Mouse (Mus musculus) stomach, embryonic 15.5 days (tissue): ENCODE data around the gene Fanca. TPM values are rescaled to one million over a fixed set of nuclear protein-coding genes. Genes with fewer than 3 reads are reported as not detected.

Experiments used
- ATAC-seq: fragments of 200-750 bp; cut with Nextera tagmentation; 2 replicates; pipeline ENCODE4 v1.8.0; 2017; ENCODE audit warnings: low read depth, moderate number of reproducible peaks, moderate TSS enrichment; ENCODE audit not compliant: insufficient read depth, low FRiP score
- H3K27ac ChIP-seq: fragments of 300-500 bp; sonication (generic); 2 replicates; pipeline ENCODE4 v1.5.1; 2015; ENCODE audit warnings: mild to moderate bottlenecking, inconsistent platforms
- H3K27me3 ChIP-seq: fragments of 300-500 bp; sonication (generic); replicated peaks from 2 replicates; pipeline ENCODE4 v1.6.1; 2015; ENCODE audit warnings: inconsistent platforms
- H3K36me3 ChIP-seq: fragments of 300-500 bp; sonication (generic); 2 replicates; pipeline ENCODE4 v1.6.1; 2015; ENCODE audit warnings: inconsistent platforms
- H3K4me1 ChIP-seq: fragments of 300-500 bp; sonication (generic); 2 replicates; pipeline ENCODE4 v1.6.1; 2015; ENCODE audit warnings: inconsistent platforms
- H3K4me2 ChIP-seq: fragments of 300-500 bp; sonication (generic); 2 replicates; pipeline ENCODE4 v1.6.1; 2015; ENCODE audit warnings: mild to moderate bottlenecking, inconsistent platforms
- H3K4me3 ChIP-seq: fragments of 300-500 bp; sonication (generic); replicated peaks from 2 replicates; pipeline ENCODE4 v1.5.1; 2015; ENCODE audit warnings: inconsistent platforms
- H3K9ac ChIP-seq: fragments of 300-500 bp; sonication (generic); 2 replicates; pipeline ENCODE4 v1.6.1; 2015; ENCODE audit warnings: inconsistent platforms
- H3K9me3 ChIP-seq: fragments of 300-500 bp; sonication (generic); 2 replicates; pipeline ENCODE4 v1.6.1; 2016; ENCODE audit warnings: inconsistent platforms
- WGBS: fragments of 180-500 bp; shearing (Covaris S2); methylation state at CpG from one replicate; pipeline ENCODE4 v1.1.7; 2015; 5-methylcytosine and 5-hydroxymethylcytosine counted together
- polyA plus RNA-seq: library from polyadenylated mRNA; unstranded; fragments of >200 nt; fragmentation: Nextera tagmentation; extraction: Ambion mirVana; gene quantifications from 2 replicates; pipeline ENCODE4 v1.2.1, GENCODE M21; 2015

Gene Fanca
- polyA plus RNA-seq, 1 experiment from 2014 or later, result 20.9 TPM

GRCm38 (mm10) chr8:123329961-123330360 is 11.6 kb upstream of the Fanca start:
- H3K4me3 ChIP-seq, result no peak overlapping the region
- no peak overlapping the region for H3K9ac ChIP-seq
- 69% methylated on average over 5 of the region's 5 CpGs for WGBS
- H3K4me2 ChIP-seq, result no peak overlapping the region
- no peak overlapping the region for H3K27ac ChIP-seq
- H3K27me3 ChIP-seq, result 0 out of 2 replicates have a peak, but pooled peaks cover 12% of the 10 kb centered on the region
- H3K4me1 ChIP-seq, result peaks cover 11% of the 10 kb centered on the region; the same call in 1 of the 2 replicates
- no peaks in the 10 kb centered on the region for H3K9me3 ChIP-seq
- ATAC-seq, result no peak
- H3K36me3 ChIP-seq, result no peaks in the 10 kb centered on the region

GRCm38 (mm10) chr8:123329350-123329749 is 11.0 kb upstream of the Fanca start:
- Histone ChIP-seq H3K4me2 (no peak overlapping the region), H3K4me3 (no peak overlapping the region), H3K4me1 (peaks cover 11% of the 10 kb centered on the region; the same call in 1 of the 2 replicates), H3K36me3 (no peaks in the 10 kb centered on the region), H3K27ac (no peak overlapping the region), H3K9me3 (no peaks in the 10 kb centered on the region), H3K9ac (no peak overlapping the region), H3K27me3 (0 out of 2 replicates have a peak, but pooled peaks cover 11% of the 10 kb centered on the region)
- no peak for ATAC-seq
- WGBS, result 58% methylated on average over 4 of the region's 4 CpGs

GRCm38 (mm10) chr8:123328552-123328951 is 10.2 kb upstream of the Fanca start:
- Histone ChIP-seq H3K4me2 (no peak overlapping the region), H3K4me3 (no peak overlapping the region), H3K9me3 (no peaks in the 10 kb centered on the region), H3K36me3 (no peaks in the 10 kb centered on the region), H3K4me1 (peaks cover 11% of the 10 kb centered on the region; the same call in 1 of the 2 replicates), H3K9ac (no peak overlapping the region), H3K27me3 (0 out of 2 replicates have a peak, but pooled peaks cover 3% of the 10 kb centered on the region), H3K27ac (no peak overlapping the region)
- ATAC-seq, result no peak
- 84% methylated on average over 2 of the region's 2 CpGs for WGBS

- Histone ChIP-seq H3K36me3 (no peaks in the 10 kb centered on the region), H3K27me3 (no peaks in the 10 kb centered on the region), H3K4me3 (no peak overlapping the region), H3K4me2 (peak overlapping the region; percentile 89; the same call in 1 of the 2 replicates), H3K27ac (no peak overlapping the region), H3K4me1 (peaks cover 7% of the 10 kb centered on the region; the same call in 1 of the 2 replicates), H3K9ac (no peak overlapping the region), H3K9me3 (no peaks in the 10 kb centered on the region)
- WGBS, result 27% methylated on average over 7 of the region's 7 CpGs
- ATAC-seq, result no peak
Observed at GRCm38 (mm10) chr8:123319522-123320164, 1.3 kb upstream of the Fanca start.

GRCm38 (mm10) chr8:123317781-123318466 is 452 bp downstream of the Fanca start:
- peak; percentile 79 for ATAC-seq
- Histone ChIP-seq H3K36me3 (no peaks in the 10 kb centered on the region), H3K4me1 (peaks cover 7% of the 10 kb centered on the region; the same call in 1 of the 2 replicates), H3K9ac (peak overlapping the region; percentile 53), H3K4me3 (peak overlapping the region; percentile 75), H3K27me3 (no peaks in the 10 kb centered on the region), H3K27ac (no peak overlapping the region), H3K4me2 (peak overlapping the region; percentile 89), H3K9me3 (no peaks in the 10 kb centered on the region)
- WGBS, result 3% methylated on average over 21 of the region's 21 CpGs

- H3K36me3 ChIP-seq, result 0 out of 2 replicates have a peak, but pooled peaks cover 4% of the 10 kb centered on the region
- no peak overlapping the region for H3K9ac ChIP-seq
- no peak overlapping the region for H3K4me2 ChIP-seq
- ATAC-seq, result no peak
- no peaks in the 10 kb centered on the region for H3K9me3 ChIP-seq
- no peaks in the 10 kb centered on the region for H3K27me3 ChIP-seq
- no peak overlapping the region for H3K4me3 ChIP-seq
- no peak overlapping the region for H3K27ac ChIP-seq
- no peaks in the 10 kb centered on the region for H3K4me1 ChIP-seq
- WGBS, result 70% methylated on average over 4 of the region's 4 CpGs
Observed at GRCm38 (mm10) chr8:123308738-123309137, 9.6 kb downstream of the Fanca start.

- Histone ChIP-seq H3K9me3 (no peaks in the 10 kb centered on the region), H3K36me3 (peaks cover 7% of the 10 kb centered on the region), H3K27ac (no peak overlapping the region), H3K4me1 (no peaks in the 10 kb centered on the region), H3K27me3 (no peaks in the 10 kb centered on the region), H3K4me2 (no peak overlapping the region), H3K4me3 (no peak overlapping the region), H3K9ac (no peak overlapping the region)
- ATAC-seq, result no peak
- WGBS, result 89% methylated on average over 11 of the region's 11 CpGs
Observed at GRCm38 (mm10) chr8:123298301-123298700, 20.1 kb downstream of the Fanca start.

- Histone ChIP-seq H3K9ac (no peak overlapping the region), H3K4me2 (no peak overlapping the region), H3K4me3 (no peak overlapping the region), H3K27ac (no peak overlapping the region), H3K27me3 (no peaks in the 10 kb centered on the region), H3K4me1 (no peaks in the 10 kb centered on the region), H3K9me3 (no peaks in the 10 kb centered on the region), H3K36me3 (peaks cover 13% of the 10 kb centered on the region)
- ATAC-seq, result no peak
- WGBS, result 85% methylated on average over 2 of the region's 2 CpGs
Observed at GRCm38 (mm10) chr8:123292785-123293184, 25.6 kb downstream of the Fanca start.

GRCm38 (mm10) chr8:123292281-123292680 is 26.1 kb downstream of the Fanca start:
- Histone ChIP-seq H3K4me2 (no peak overlapping the region), H3K27me3 (no peaks in the 10 kb centered on the region), H3K9ac (no peak overlapping the region), H3K9me3 (no peaks in the 10 kb centered on the region), H3K4me3 (no peak overlapping the region), H3K27ac (no peak overlapping the region), H3K36me3 (peaks cover 15% of the 10 kb centered on the region), H3K4me1 (no peaks in the 10 kb centered on the region)
- 87% methylated on average over 3 of the region's 3 CpGs for WGBS
- ATAC-seq, result no peak

- Histone ChIP-seq H3K4me3 (no peak overlapping the region), H3K27ac (no peak overlapping the region), H3K9me3 (no peaks in the 10 kb centered on the region), H3K4me2 (no peak overlapping the region), H3K27me3 (no peaks in the 10 kb centered on the region), H3K36me3 (peaks cover 15% of the 10 kb centered on the region), H3K9ac (no peak overlapping the region), H3K4me1 (no peaks in the 10 kb centered on the region)
- WGBS, result 85% methylated on average over 8 of the region's 8 CpGs
- ATAC-seq, result no peak
Observed at GRCm38 (mm10) chr8:123291716-123292115, 26.7 kb downstream of the Fanca start.

- Histone ChIP-seq H3K36me3 (peaks cover 11% of the 10 kb centered on the region; the same call in 1 of the 2 replicates), H3K27ac (no peak overlapping the region), H3K9me3 (no peaks in the 10 kb centered on the region), H3K27me3 (no peaks in the 10 kb centered on the region), H3K4me3 (no peak overlapping the region), H3K9ac (no peak overlapping the region), H3K4me1 (no peaks in the 10 kb centered on the region), H3K4me2 (no peak overlapping the region)
- no peak for ATAC-seq
- 95% methylated on average over 8 of the region's 8 CpGs for WGBS
Observed at GRCm38 (mm10) chr8:123290679-123291078, 27.7 kb downstream of the Fanca start.

GRCm38 (mm10) chr8:123290166-123290565 is 28.2 kb downstream of the Fanca start:
- Histone ChIP-seq H3K27ac (no peak overlapping the region), H3K9ac (no peak overlapping the region), H3K4me1 (no peaks in the 10 kb centered on the region), H3K27me3 (no peaks in the 10 kb centered on the region), H3K36me3 (peaks cover 8% of the 10 kb centered on the region; the same call in 1 of the 2 replicates), H3K9me3 (no peaks in the 10 kb centered on the region), H3K4me3 (no peak overlapping the region), H3K4me2 (no peak overlapping the region)
- no peak for ATAC-seq
- WGBS, result 73% methylated on average over 4 of the region's 4 CpGs
